Mouse (Mus musculus) thymus, adult 2 months (tissue): ENCODE measurements around the gene Wdr24.

ENCODE experiments used
- CTCF ChIP-seq: fragments of 200-500 bp; IDR thresholded peaks from 2 replicates; pipeline ENCODE4 v1.5.1; 2012; ENCODE audit warnings: mild to moderate bottlenecking, control low read depth, low read length, moderate library complexity, borderline replicate concordance; ENCODE audit not compliant: control insufficient read depth, poor library complexity, insufficient read depth; ENCODE audit errors: extremely low read depth
- POLR2A ChIP-seq: fragments of 200-500 bp; IDR thresholded peaks from 2 replicates; pipeline ENCODE4 v1.6.1; 2012; ENCODE audit warnings: mild to moderate bottlenecking, low read length, control low read depth, moderate library complexity; ENCODE audit not compliant: control insufficient read depth, poor library complexity, insufficient read depth; ENCODE audit errors: extremely low read depth

GRCm38 (mm10) chr17:25775318-25776062 is 47.9 kb upstream of the Wdr24 start:
- TF ChIP-seq CTCF: no peak
- TF ChIP-seq POLR2A: no peak
